Mouse (Mus musculus): ENCODE measurements around the gene Urad.
A peak's percentile ranks its signal among the peaks of the same experiment; 100 is the strongest.

Gene Urad

GRCm38 (mm10) chr5:147300001-147300363 is 22.3 kb downstream of the Urad start:
- DNase-seq (ENCODE audit: low spot score) = no peak

- no peak for DNase-seq (ENCODE audit: low spot score)
These were observed 22.8 kb downstream of the Urad start for GRCm38 (mm10) chr5:147299255-147300000.

GRCm38 (mm10) chr5:147297249-147297648 is 25.0 kb downstream of the Urad start:
- DNase-seq (ENCODE audit: low spot score) = no peak

- DNase-seq (ENCODE audit: low spot score) = no peak
These were observed 28.1 kb downstream of the Urad start for GRCm38 (mm10) chr5:147294121-147294520.

GRCm38 (mm10) chr5:147293127-147293910 is 28.9 kb downstream of the Urad start:
- DNase-seq (ENCODE audit: low spot score) = peak; percentile 38

GRCm38 (mm10) chr5:147292506-147293120 is 29.6 kb downstream of the Urad start:
- DNase-seq (ENCODE audit: low spot score) = no peak

- DNase-seq (ENCODE audit: low spot score) = no peak
These were observed 30.3 kb downstream of the Urad start for GRCm38 (mm10) chr5:147291764-147292505.

- no peak for DNase-seq (ENCODE audit: low spot score)
These were observed 37.9 kb downstream of the Urad start for GRCm38 (mm10) chr5:147284365-147284764.

- no peak for DNase-seq (ENCODE audit: low spot score)
These were observed 44.7 kb downstream of the Urad start for GRCm38 (mm10) chr5:147277547-147277925.

GRCm38 (mm10) chr5:147276701-147277546 is 45.3 kb downstream of the Urad start:
- DNase-seq (ENCODE audit: low spot score) = no peak

- DNase-seq (ENCODE audit: low spot score) = no peak
These were observed 46.5 kb downstream of the Urad start for GRCm38 (mm10) chr5:147275761-147276160.

- no peak for DNase-seq (ENCODE audit: low spot score)
These were observed 47.8 kb downstream of the Urad start for GRCm38 (mm10) chr5:147274174-147275141.

- no peak for DNase-seq (ENCODE audit: low spot score)
These were observed 49.4 kb downstream of the Urad start for GRCm38 (mm10) chr5:147272808-147273345.

GRCm38 (mm10) chr5:147272046-147272807 is 50.0 kb downstream of the Urad start:
- DNase-seq (ENCODE audit: low spot score) = no peak

- DNase-seq (ENCODE audit: low spot score) = no peak
These were observed 51.3 kb downstream of the Urad start for GRCm38 (mm10) chr5:147270673-147271655.

- no peak for DNase-seq (ENCODE audit: low spot score)
These were observed 52.1 kb downstream of the Urad start, which contains the start of gene Pdx1 for GRCm38 (mm10) chr5:147269926-147270672. TSS of gene Pdx1 (plus strand) at chr5:147269959.

- DNase-seq (ENCODE audit: low spot score) = no peak
These were observed 52.9 kb downstream of the Urad start for GRCm38 (mm10) chr5:147269371-147269770.
